Mouse (Mus musculus): ENCODE measurements around the gene Vps26b.

The Vps26b gene

GRCm38 (mm10) chr9:26993118-26993517 lies 36.7 kb downstream of the Vps26b start:
- no peak for DNase-seq

GRCm38 (mm10) chr9:26990181-26990580 lies 39.7 kb downstream of the Vps26b start:
- DNase-seq, result no peak

GRCm38 (mm10) chr9:26985668-26986277 lies 44.1 kb downstream of the Vps26b start:
- DNase-seq, result no peak

GRCm38 (mm10) chr9:26985090-26985613 lies 44.7 kb downstream of the Vps26b start:
- DNase-seq, result no peak

GRCm38 (mm10) chr9:26978776-26979175 lies 51.1 kb downstream of the Vps26b start:
- no peak for DNase-seq

- peak; percentile 7 for DNase-seq
Observed at GRCm38 (mm10) chr9:26977754-26978153, 52.1 kb downstream of the Vps26b start.
